In the genomic region with DNA sequence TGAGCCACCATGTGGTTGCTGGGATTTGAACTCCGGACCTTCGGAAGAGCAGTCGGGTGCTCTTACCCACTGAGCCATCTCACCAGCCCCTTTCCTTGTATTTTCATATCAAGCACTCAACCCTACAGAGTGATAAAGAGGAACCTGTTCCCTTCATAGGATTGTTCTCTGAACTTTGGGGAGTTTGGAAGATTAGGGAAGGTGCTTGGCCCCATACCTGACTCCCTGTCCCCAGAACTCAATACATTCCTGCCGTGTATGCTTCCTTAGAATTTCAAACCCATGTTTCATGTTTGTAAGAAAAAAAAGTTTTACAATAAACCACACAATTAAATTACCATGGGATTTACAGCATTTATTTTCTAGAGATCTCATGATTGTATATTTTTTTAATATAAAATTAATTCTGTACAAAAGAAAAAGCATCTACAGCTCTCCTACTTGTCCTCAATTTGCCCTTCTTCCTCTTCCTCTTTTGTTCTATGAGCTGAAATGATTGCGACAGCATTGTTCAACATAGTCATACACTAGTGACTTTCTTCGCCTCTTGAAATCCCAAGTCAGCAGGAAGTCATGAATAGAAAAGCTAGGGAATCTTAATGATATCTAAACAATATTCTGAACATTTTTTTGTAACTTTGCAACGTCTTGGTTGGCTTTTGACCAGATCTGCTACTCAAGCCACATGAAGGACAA, we compare ENCODE assay signal across 19 mouse cellular contexts. TPM values are rescaled to one million over a fixed set of nuclear protein-coding genes. Genes with fewer than 3 reads are reported as not detected.
A peak's percentile ranks its signal among the peaks of the same experiment; 100 is the strongest.
DNase-seq lines count a peak whose midpoint lies in the region; ATAC-seq and TF ChIP-seq lines count a peak whose summit lies in the region.
"Had no signal": no experiment of that assay in that cellular context is flagged by ENCODE, and none has a peak within 500 bp of the region (broad histone marks: within the 10 kb centered on the region; RNA-seq: fewer than 3 reads in every experiment).

No protein-coding gene starts in this region.

- H3K27ac ChIP-seq in lung, postnatal 0 days (ENCODE audit: low read length) = no peak overlapping the region
- H3K27ac ChIP-seq in bone marrow macrophage, adult 2 months (ENCODE audit: insufficient read depth, low read depth, low read length) = peak overlapping the region; percentile 90
- H3K27ac ChIP-seq in embryonic facial prominence, embryonic 10.5 days (replicated peaks) = no peak overlapping the region
- H3K27ac ChIP-seq: forebrain, embryonic 13.5 days; gastrocnemius, adult 2 months; heart, embryonic 10.5 days; hindbrain, embryonic 13.5 days; hindbrain, postnatal 0 days had no signal

- H3K36me3 ChIP-seq in lung, postnatal 0 days (ENCODE audit: insufficient read depth, low read length) = no peaks in the 10 kb centered on the region
- no peaks in the 10 kb centered on the region for H3K36me3 ChIP-seq in embryonic facial prominence, embryonic 10.5 days (replicated peaks)
- H3K36me3 ChIP-seq: heart, embryonic 10.5 days; hindbrain, embryonic 13.5 days had no signal

- TF ChIP-seq CTCF in lung, postnatal 0 days (IDR thresholded peaks at IDR 0.05) = no peak
- no peak for TF ChIP-seq CTCF in bone marrow macrophage, adult 2 months (IDR thresholded peaks at IDR 0.05; ENCODE audit: low read depth, low read length)

- H3K4me2 ChIP-seq in lung, postnatal 0 days (replicated peaks; ENCODE audit: low read depth, low read length) = no peak overlapping the region
- H3K4me2 ChIP-seq: forebrain, embryonic 13.5 days; hindbrain, embryonic 13.5 days had no signal

- WGBS in lung, postnatal 0 days = 75% methylated on average over 7 of the region's 7 CpGs
- WGBS in embryonic facial prominence, embryonic 10.5 days = 89% methylated on average over 7 of the region's 7 CpGs

- no peaks in the 10 kb centered on the region for H3K27me3 ChIP-seq in lung, postnatal 0 days (replicated peaks; ENCODE audit: insufficient read depth, low read length)
- H3K27me3 ChIP-seq in embryonic facial prominence, embryonic 10.5 days (replicated peaks; ENCODE audit: low read depth, poor library complexity, severe bottlenecking) = no peaks in the 10 kb centered on the region
- H3K27me3 ChIP-seq: forebrain, embryonic 13.5 days; hindbrain, embryonic 13.5 days had no signal

- H3K4me3 ChIP-seq in lung, postnatal 0 days (ENCODE audit: low read depth, low read length) = no peak overlapping the region
- H3K4me3 ChIP-seq in bone marrow macrophage, adult 2 months (ENCODE audit: insufficient read depth, low read length) = no peak overlapping the region
- no peak overlapping the region for H3K4me3 ChIP-seq in embryonic facial prominence, embryonic 10.5 days
- H3K4me3 ChIP-seq: forebrain, embryonic 13.5 days; gastrocnemius, adult 2 months; heart, embryonic 10.5 days; hindbrain, embryonic 13.5 days had no signal

- no peak overlapping the region for H3K9ac ChIP-seq in lung, postnatal 0 days (replicated peaks; ENCODE audit: low read depth)
- H3K9ac ChIP-seq: forebrain, embryonic 13.5 days; forebrain, postnatal 0 days; hindbrain, embryonic 13.5 days had no signal

- DNase-seq in lung, postnatal 0 days (ENCODE audit: low spot score) = peak; percentile 27
- DNase-seq in lung, adult 18-20 months = no peak
- DNase-seq in frontal cortex, postnatal 25 days (ENCODE audit: low spot score in 2 of 2) = no peak
- no peak for DNase-seq in embryonic facial prominence, embryonic 10.5 days (ENCODE audit: low spot score)
- no peak for DNase-seq in thymus, postnatal 4 days
- DNase-seq: adrenal gland, postnatal 10 days; cerebellum, adult 9-10 months; cerebellum, postnatal 25 days; forebrain, postnatal 0 days; gastrocnemius, adult 2 months; gastrocnemius, postnatal 25 days; heart, adult 18-20 months; heart, postnatal 10 days had no signal

- H3K4me1 ChIP-seq in lung, postnatal 0 days (ENCODE audit: insufficient read depth, low read depth, low read length) = no peaks in the 10 kb centered on the region
- peaks cover 24% of the 10 kb centered on the region for H3K4me1 ChIP-seq in bone marrow macrophage, adult 2 months (ENCODE audit: control insufficient read depth, insufficient read depth, low read length)
- H3K4me1 ChIP-seq in embryonic facial prominence, embryonic 10.5 days = peaks cover 7% of the 10 kb centered on the region; the same call in 1 of the 2 replicates
- H3K4me1 ChIP-seq: heart, embryonic 10.5 days had no signal

- H3K9me3 ChIP-seq in lung, postnatal 0 days (ENCODE audit: low read length) = no peaks in the 10 kb centered on the region
- no peaks in the 10 kb centered on the region for H3K9me3 ChIP-seq in embryonic facial prominence, embryonic 10.5 days
- H3K9me3 ChIP-seq: forebrain, embryonic 13.5 days; heart, embryonic 10.5 days; hindbrain, embryonic 13.5 days had no signal

- no peak for ATAC-seq in lung, postnatal 0 days
- peak; percentile 97 for ATAC-seq in megakaryocyte, adult 5-6 weeks (ENCODE audit: poor library complexity, severe bottlenecking)
- ATAC-seq: forebrain, embryonic 13.5 days; forebrain, postnatal 0 days; hindbrain, postnatal 0 days had no signal

- no peak for TF ChIP-seq EP300 in lung, postnatal 0 days (IDR thresholded peaks at IDR 0.05)

- TF ChIP-seq POLR2A in bone marrow macrophage, adult 2 months (IDR thresholded peaks at IDR 0.05; ENCODE audit: borderline replicate concordance, low read depth, low read length) = no peak

RNA-seq across cellular contexts. Expression of gene Fam3c, which starts 42.2 kb away (rescaled TPM):
- 66.9 and 74.8 TPM in 2 replicates for polyA plus RNA-seq in lung, postnatal 0 days (2015; fragmentation: Nextera tagmentation; extraction: Ambion mirVana)
- polyA plus RNA-seq in bone marrow macrophage, adult 2 months (2012; ENCODE audit: insufficient read depth, insufficient read length, missing spikeins) = 47.0 and 51.2 TPM in 2 replicates
- 11.6 and 16.4 TPM in 2 replicates for total RNA-seq in megakaryocyte, adult 5-6 weeks (2015)
- 27.0 and 34.0 TPM in 2 replicates for total RNA-seq in megakaryocyte, adult 5-6 weeks (2017)
- polyA plus RNA-seq in embryonic facial prominence, embryonic 10.5 days (2016; fragmentation: Nextera tagmentation; extraction: Ambion mirVana) = 36.6 and 37.2 TPM in 2 replicates
